In the genomic region with DNA sequence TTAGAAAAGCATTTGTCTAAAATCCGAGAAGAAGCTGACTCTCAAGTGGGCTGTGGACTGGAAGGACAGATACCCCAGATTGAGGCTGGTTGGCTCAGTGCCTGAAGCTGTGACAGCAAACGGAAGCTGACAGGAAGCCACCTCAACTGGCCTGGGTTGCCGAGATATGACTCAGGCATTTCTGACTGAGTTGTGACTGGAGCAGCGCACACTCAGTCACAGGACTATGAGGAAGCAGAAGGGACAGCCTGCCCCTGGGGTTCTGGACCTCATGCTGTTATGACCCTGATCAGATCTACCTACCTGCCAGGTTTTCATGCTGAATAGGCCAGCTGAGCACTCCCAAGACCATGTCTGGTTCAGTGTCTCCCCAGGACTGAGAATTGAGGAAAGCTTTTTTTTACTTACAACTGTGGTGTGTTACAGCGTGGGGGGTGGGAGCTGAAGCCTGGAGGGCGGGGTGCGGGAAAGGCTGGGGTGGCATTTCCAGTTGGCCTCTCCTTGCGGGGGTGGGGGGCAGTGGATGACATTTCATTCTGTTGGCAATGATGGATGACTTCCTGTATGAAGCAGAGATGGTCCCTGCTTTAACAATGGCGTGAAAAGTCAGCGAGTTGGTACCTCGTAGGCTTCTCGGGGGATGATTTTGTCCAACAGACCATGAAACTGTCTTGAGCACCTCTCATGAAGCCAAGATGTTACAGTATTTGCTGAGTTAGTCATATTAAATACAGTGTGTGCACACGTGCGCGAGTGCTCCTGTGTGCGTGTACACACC, we compare ENCODE assay signal across 1 mouse cellular context.
TF ChIP-seq lines count a peak whose summit lies in the region.

No protein-coding gene starts in this region.

TF ChIP-seq in MEL, 35 proteins besides CTCF, POLR2A, EP300 and RAD21 (continued from another document):
- no peak for TF ChIP-seq POLR2AphosphoS5 (IDR thresholded peaks at IDR 0.05; ENCODE audit: borderline replicate concordance, low read depth, low read length)
- peak; percentile 73 for TF ChIP-seq MYB (IDR thresholded peaks at IDR 0.05; ENCODE audit: low read depth, low read length)
- peak; percentile 100 for TF ChIP-seq RCOR1 (IDR thresholded peaks at IDR 0.05; ENCODE audit: low read depth, low read length)
- TF ChIP-seq GATA1 (IDR thresholded peaks at IDR 0.05; ENCODE audit: low read depth, low read length), result peak; percentile 94
- TF ChIP-seq HCFC1 (IDR thresholded peaks at IDR 0.05; ENCODE audit: low read depth, low read length), result peak; percentile 64; the same call in 1 of the 2 replicates
- TF ChIP-seq MXI1 (IDR thresholded peaks at IDR 0.05; ENCODE audit: low read depth, low read length), result peak; percentile 85
- peak; percentile 84; the same call in 1 of the 2 replicates for TF ChIP-seq MAZ (IDR thresholded peaks at IDR 0.05; ENCODE audit: low read depth, low read length)
- no peak for TF ChIP-seq ZNF384 (IDR thresholded peaks at IDR 0.05; ENCODE audit: low read depth, low read length)
- TF ChIP-seq POLR2AphosphoS2 (IDR thresholded peaks at IDR 0.05; ENCODE audit: low read length), result peak; percentile 62
- TF ChIP-seq E2F4 (IDR thresholded peaks at IDR 0.05; ENCODE audit: borderline replicate concordance, low read depth, low read length), result no peak
TF ChIP-seq in MEL: peak in this region for 24.
